Mouse (Mus musculus) gastrocnemius, adult 2 months (tissue): ENCODE data around the gene Kras. TPM values are rescaled to one million over a fixed set of nuclear protein-coding genes. Genes with fewer than 3 reads are reported as not detected.

ENCODE experiments used
- DNase-seq: peaks from one replicate; pipeline ENCODE4 v3.0.0; 2022
- H3K27ac ChIP-seq: fragments of 200-600 bp; 2 replicates; pipeline ENCODE4 v1.8.1; 2022; ENCODE audit warnings: mild to moderate bottlenecking
- H3K4me3 ChIP-seq: fragments of 200-600 bp; 2 replicates; pipeline ENCODE4 v1.8.1; 2022; ENCODE audit warnings: mild to moderate bottlenecking, moderate library complexity
- CTCF ChIP-seq: fragments of 200-600 bp; IDR thresholded peaks from 2 replicates; pipeline ENCODE4 v1.8.1; 2022; ENCODE audit warnings: antibody characterized with exemption, mild to moderate bottlenecking, moderate library complexity
- intact Hi-C: fragments of 180-260 bp; cut with DNase I; formaldehyde crosslinking; loops from one replicate; pipeline ENCODE4 v1.15.1; 2025
- total RNA-seq, 2 experiments: library from RNA; stranded (reverse); gene quantifications; 2 replicates each; pipeline ENCODE4 v1.2.3; 2021

Gene Kras
- total RNA-seq, 2 experiments from 2014 or later = 13.2 to 21.2 TPM

DNA sequence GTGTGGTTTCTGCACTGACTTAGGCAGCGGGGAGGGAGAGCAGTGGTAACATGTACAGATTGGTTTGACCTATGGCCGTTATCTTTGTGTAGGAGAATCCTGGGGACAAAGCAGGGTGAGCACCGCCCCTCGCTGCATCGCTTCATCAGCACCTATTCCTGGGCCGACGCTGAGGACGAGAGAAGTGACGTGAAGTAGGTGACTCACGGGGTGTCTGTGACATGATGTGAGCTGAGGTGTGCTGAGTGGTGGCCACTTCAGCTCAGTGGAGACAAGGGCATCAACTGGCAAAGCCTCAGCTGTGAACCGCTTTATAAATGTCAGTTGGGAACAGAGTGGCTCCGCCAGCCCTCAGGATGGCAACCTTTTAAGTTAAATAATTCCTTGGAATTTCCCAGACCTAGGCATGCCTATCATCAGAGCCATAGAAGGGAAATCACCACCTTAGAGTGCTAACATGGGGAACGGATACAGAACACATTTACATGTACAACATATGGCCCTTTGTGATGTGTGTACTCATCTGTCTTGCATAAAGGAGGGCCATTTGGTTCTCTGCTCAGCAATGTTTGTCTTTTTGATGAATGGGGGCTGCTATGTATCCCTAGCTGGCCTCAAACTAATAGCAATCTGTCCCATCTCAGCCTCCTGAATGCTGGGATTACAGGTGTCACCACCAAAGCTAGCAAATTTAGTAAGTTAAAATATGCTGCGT, 78.0 kb downstream of the Kras start:
- H3K27ac ChIP-seq = no peak overlapping the region
- no peak overlapping the region for H3K4me3 ChIP-seq
- intact Hi-C loops = no loop called here
- no peak for DNase-seq
- TF ChIP-seq CTCF = no peak

Other genes starting within 250 kb of the Kras start
- under 1 TPM; 0.64 to 0.66 TPM for gene Bcat1, start 174.1 kb downstream of the Kras start, total RNA-seq
- under 1 TPM; 0.31 to 0.61 TPM for gene Lrmp, start 134.6 kb downstream of the Kras start, total RNA-seq
- under 1 TPM; 0.18 to 0.36 TPM for gene Casc1, start 39.2 kb downstream of the Kras start, total RNA-seq
- 10 to 100 TPM; 51.1 to 66.7 TPM for gene Etfrf1, start 39.1 kb downstream of the Kras start, total RNA-seq